Mouse (Mus musculus) neural tube, postnatal 0 days (tissue): ENCODE data around the gene Arpc1b. TPM values are rescaled to one million over a fixed set of nuclear protein-coding genes. Genes with fewer than 3 reads are reported as not detected.

Source experiments
- polyA plus RNA-seq: library from polyadenylated mRNA; unstranded; fragments of >200 nt; fragmentation: Nextera tagmentation; extraction: Ambion mirVana; gene quantifications from 2 replicates; pipeline ENCODE4 v1.2.1, GENCODE M21; 2015

The Arpc1b gene
- 129 and 138 TPM in 2 replicates for polyA plus RNA-seq

GRCm38 (mm10) chr5:145114071-145114605 is at the start of gene Arpc1b:
Gene Arpc1b (plus strand): TSS chr5:145114215.

DNA sequence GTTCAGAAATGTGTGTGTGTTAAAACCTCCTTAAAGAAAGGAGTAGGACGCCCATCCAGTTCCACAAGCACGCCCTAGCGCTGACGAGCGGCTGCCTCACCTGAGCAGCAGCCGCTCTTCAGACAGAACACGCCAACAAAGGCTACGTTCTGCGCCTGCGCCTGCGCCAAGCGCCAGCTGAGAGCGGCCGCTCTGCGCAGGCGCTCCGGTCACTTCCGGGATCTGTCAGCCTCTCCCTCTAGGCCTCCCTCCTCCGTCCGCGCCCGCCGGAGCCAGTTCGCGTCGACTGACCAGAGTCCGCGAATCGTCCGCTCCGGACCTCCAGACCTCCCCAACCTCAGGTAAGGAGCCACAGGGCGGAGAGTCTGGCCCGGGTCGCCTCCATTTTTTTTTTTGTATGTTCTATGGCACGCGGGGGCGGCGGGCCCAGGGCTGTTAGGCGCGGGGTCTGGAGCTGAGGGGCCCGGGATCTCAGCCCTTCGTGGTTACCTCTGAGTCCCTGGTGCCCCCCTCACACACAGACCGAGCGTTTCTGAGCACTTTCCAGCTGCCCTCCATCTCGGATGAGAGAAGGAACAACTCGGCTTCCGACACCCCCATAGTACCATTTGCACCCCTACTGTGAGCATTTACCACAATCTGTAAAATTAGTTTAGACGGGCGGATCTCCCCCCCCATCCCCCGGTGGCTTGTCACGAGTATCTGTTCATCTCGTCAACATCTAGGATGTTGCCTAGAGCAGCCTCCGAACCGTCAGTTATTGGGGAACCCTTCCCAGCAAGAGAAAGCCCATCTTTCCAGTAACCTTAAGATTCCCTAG is 30.2 kb upstream of the Arpc1b start, which contains the start of the genes Arpc1a and Kpna7:
TSS of gene Arpc1a (plus strand) at position 199 of the 820 bp plus-strand sequence.
TSS of gene Kpna7 (minus strand) at position 399 of the 820 bp plus-strand sequence.

DNA sequence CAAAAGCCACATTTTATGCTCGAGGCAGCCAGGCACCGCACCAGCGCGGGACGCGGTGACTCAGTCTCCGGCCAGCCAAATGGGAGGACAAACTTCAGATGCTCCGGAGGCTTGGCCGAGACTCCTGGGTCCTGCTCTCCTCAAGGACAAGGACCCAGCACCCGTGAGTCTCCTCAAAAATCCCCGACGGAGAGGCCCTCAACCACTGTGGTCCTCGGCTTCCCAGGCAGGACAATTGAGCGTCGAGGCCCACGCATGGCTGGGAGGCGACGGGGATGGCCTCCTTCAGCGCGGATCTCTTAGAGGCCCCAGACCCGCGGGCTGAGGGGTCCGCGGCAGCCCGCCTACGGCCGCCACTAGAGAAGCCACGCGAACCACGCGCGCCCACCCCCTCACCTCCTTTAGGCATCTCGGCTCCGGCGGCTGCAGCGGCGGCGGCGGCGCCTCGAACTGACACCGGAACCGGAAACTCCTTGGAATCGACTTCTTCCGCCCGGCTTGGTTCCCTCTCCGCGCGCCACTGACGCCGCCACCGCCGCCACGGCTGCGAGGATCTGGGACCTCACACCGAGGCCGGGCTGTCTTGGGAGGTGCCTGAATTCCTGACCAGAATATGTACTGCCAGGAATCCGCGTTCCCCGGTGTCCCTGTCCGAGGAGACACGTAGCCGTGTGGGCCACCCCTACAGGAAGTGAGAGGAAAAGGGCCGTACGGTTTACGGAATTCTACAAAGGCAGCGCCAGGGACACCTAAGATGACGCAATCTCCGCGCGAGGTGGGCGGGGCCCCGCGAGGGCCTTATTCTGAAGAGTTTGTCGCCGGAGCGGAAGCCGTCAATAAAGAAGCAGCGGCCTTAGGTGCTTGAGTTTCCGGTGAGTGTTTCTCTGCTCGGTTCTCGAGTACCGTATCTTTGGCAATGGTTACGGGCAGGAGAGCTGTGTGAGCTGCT is 25.8 kb downstream of the Arpc1b start, which contains the start of the genes Pdap1 and Bud31:
TSS of gene Pdap1 (minus strand) at position 668 of the 949 bp plus-strand sequence.
TSS of gene Bud31 (plus strand) at position 792 of the 949 bp plus-strand sequence.

DNA sequence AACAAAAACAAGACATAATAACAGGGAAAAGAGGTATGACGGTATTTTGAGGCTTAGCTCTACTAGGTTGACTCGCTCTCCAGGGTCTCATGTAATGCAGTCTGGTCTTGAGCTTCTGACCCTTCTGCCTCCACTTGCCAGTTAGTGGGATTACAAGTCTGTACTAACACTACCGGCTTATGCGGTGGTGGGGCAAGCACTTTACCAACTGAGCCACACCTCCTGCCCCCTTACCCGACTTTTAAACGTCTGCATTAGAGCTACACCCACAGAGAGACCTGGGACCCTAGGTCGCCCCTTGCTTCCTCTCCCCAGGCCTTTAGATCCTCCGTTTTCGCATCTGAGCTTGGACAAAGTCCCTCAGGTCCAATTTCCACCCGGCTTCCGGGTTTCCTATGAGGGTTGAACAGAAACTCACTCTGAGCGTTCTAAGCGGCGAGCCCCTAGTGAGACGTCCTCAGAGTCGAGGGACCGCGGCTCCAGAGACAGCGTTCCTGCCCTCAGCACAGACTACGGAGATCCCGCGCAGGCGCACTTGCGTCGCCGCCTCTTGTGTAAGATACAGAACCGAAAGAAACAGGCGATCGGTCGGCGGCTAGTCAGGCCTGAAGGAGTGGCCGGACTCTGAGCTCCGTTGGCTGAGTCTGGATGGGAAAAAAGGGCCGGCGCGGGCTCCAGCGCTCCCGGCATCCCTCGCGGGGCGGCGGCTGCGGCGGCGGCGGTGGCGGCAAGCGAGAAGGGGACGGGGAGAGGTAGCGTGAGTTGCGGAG is 52.7 kb downstream of the Arpc1b start, which contains the start of the genes Ptcd1 and Cpsf4:
TSS of gene Ptcd1 (minus strand) at position 573 of the 770 bp plus-strand sequence.
TSS of gene Cpsf4 (plus strand) at position 678 of the 770 bp plus-strand sequence.

Other genes starting within 250 kb of the Arpc1b start
- 19.0 and 20.7 TPM in 2 replicates for gene Smurf1, start 148.4 kb upstream of the Arpc1b start, polyA plus RNA-seq
- gene Gm4871, start 81.5 kb upstream of the Arpc1b start, polyA plus RNA-seq, result not detected in 2 replicates
- not detected in 2 replicates for gene 1700018F24Rik, start 71.2 kb upstream of the Arpc1b start, polyA plus RNA-seq
- 212 and 225 TPM in 2 replicates for gene Arpc1a, start 30.4 kb upstream of the Arpc1b start, polyA plus RNA-seq
- gene Kpna7, start 30.2 kb upstream of the Arpc1b start, polyA plus RNA-seq, result not detected in 2 replicates
- 114 and 120 TPM in 2 replicates for gene Pdap1, start 26.0 kb downstream of the Arpc1b start, polyA plus RNA-seq
- gene Bud31, start 26.1 kb downstream of the Arpc1b start, polyA plus RNA-seq, result 161 and 164 TPM in 2 replicates
- gene Ptcd1, start 52.9 kb downstream of the Arpc1b start, polyA plus RNA-seq, result 13.3 and 15.1 TPM in 2 replicates
- gene Cpsf4, start 53.0 kb downstream of the Arpc1b start, polyA plus RNA-seq, result 33.0 and 39.3 TPM in 2 replicates
- gene Atp5j2, start 77.8 kb downstream of the Arpc1b start, polyA plus RNA-seq, result 712 and 773 TPM in 2 replicates
- 10.7 and 10.8 TPM in 2 replicates for gene Zkscan14, start 87.7 kb downstream of the Arpc1b start, polyA plus RNA-seq
- gene Zkscan5, start 90.3 kb downstream of the Arpc1b start, polyA plus RNA-seq, result 9.7 and 10.1 TPM in 2 replicates
- 22.1 and 22.7 TPM in 2 replicates for gene Zfp655, start 117.5 kb downstream of the Arpc1b start, polyA plus RNA-seq
- 1.1 and 1.7 TPM in 2 replicates for gene Zscan25, start 166.3 kb downstream of the Arpc1b start, polyA plus RNA-seq
- gene Cyp3a57, start 231.1 kb downstream of the Arpc1b start, polyA plus RNA-seq, result 0.08 TPM in 1 of 2 replicates, not detected in the other